13 mouse cellular contexts compared by ENCODE assay signal in genomic region chr7:112730209-112730608, GRCm38 (mm10). TPM values are rescaled to one million over a fixed set of nuclear protein-coding genes. Genes with fewer than 3 reads are reported as not detected.
"Had no signal": no experiment of that assay in that cellular context is flagged by ENCODE, and none has a peak within 500 bp of the region (broad histone marks: within the 10 kb centered on the region; RNA-seq: fewer than 3 reads in every experiment).

No protein-coding gene starts in this region.

- H3K4me2 ChIP-seq: kidney, embryonic 15.5 days; limb, embryonic 12.5 days; liver, embryonic 13.5 days; midbrain, embryonic 12.5 days had no signal

- H3K9ac ChIP-seq: kidney, embryonic 15.5 days; limb, embryonic 12.5 days; liver, embryonic 13.5 days; liver, postnatal 0 days; midbrain, embryonic 12.5 days had no signal

- H3K27me3 ChIP-seq: kidney, embryonic 15.5 days; limb, embryonic 12.5 days; liver, embryonic 13.5 days; midbrain, embryonic 12.5 days had no signal

- H3K9me3 ChIP-seq: kidney, embryonic 15.5 days; limb, embryonic 12.5 days; liver, embryonic 13.5 days; midbrain, embryonic 12.5 days had no signal

- DNase-seq: kidney, adult 2 months; kidney, postnatal 14 days; liver; liver, embryonic 13.5 days; liver, postnatal 0 days; right cerebral cortex, adult 18-20 months; thymus, adult 18-20 months; thymus, postnatal 14 days had no signal

- H3K36me3 ChIP-seq: kidney, embryonic 15.5 days; limb, embryonic 12.5 days; liver, embryonic 13.5 days; midbrain, embryonic 12.5 days had no signal

- H3K4me3 ChIP-seq: kidney, embryonic 15.5 days; limb, embryonic 12.5 days; liver, embryonic 13.5 days; midbrain, embryonic 12.5 days had no signal

- ATAC-seq: intestine, embryonic 16.5 days; liver, postnatal 0 days had no signal

- H3K27ac ChIP-seq: kidney, embryonic 15.5 days; limb, embryonic 12.5 days; liver, embryonic 13.5 days; midbrain, embryonic 12.5 days had no signal

RNA-seq across cellular contexts. Expression of gene Tead1, which starts 51.1 kb away (rescaled TPM):
- total RNA-seq: megakaryocyte-erythroid progenitor cell, adult 5-6 weeks had no signal
